Mouse (Mus musculus) effector memory CD4-positive, alpha-beta T cell, adult 7 months (primary cell): Measurements from ENCODE around the gene Gm17606. TPM values are rescaled to one million over a fixed set of nuclear protein-coding genes. Genes with fewer than 3 reads are reported as not detected.

Experiments
- polyA plus RNA-seq: library from polyadenylated mRNA; unstranded; fragments of 100-300 nt; shearing (Covaris generic); gene quantifications from one replicate; pipeline ENCODE4 v1.2.1, GENCODE M21; 2017

The Gm17606 gene
- not detected for polyA plus RNA-seq

DNA sequence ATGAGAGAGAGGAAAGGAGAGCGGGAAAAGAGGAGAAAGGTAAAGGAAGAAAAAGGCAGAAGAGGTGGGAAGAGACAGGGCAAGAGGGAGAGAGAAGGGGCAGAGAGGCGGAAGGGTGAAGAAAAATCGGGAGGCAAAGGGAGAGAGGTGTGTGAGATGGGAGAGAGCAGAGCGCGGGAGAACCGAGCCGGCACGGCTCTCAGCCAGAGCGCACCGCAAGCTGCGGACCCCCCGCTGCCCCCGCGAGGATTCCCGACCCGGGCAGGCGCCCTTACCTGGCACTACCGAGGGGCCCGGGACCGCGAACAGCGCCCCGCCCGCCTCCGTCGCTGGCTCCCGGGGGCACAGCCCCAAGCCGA lies at the start of gene Gm17606:
Gene Gm17606, plus strand, starts transcription at position 7 of the 359 bp plus-strand sequence.

DNA sequence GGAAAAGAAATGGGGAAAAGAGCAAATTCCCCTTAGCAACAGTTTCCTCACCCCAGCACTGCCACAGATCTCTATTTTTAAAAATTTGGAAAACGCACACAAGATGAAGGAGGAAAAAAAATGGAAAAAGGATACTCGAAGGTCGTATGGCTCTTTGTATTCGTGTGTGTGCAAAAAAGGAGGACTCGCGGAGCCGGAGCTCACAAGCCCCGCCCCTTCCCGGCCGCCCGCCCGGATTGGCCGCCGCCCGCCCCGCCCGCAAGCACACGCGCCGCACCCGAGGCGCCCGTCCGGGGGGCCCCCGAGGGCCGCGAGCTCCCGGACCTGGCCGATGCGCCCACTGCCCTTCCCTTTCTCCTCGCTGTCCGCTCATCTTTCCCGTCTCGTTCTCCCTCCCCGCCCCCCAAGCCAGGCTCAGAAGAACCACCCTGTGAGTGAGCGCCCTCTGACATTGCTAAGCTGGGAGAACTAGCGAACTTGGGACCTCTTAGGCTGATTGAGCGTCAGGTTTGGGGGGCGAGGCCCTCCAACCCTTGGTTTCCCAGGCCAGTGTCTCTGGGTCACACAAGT lies 34.9 kb upstream of the Gm17606 start, which contains the start of gene 4931414P19Rik:
Gene 4931414P19Rik, minus strand, starts transcription at position 242 of the 570 bp plus-strand sequence.

DNA sequence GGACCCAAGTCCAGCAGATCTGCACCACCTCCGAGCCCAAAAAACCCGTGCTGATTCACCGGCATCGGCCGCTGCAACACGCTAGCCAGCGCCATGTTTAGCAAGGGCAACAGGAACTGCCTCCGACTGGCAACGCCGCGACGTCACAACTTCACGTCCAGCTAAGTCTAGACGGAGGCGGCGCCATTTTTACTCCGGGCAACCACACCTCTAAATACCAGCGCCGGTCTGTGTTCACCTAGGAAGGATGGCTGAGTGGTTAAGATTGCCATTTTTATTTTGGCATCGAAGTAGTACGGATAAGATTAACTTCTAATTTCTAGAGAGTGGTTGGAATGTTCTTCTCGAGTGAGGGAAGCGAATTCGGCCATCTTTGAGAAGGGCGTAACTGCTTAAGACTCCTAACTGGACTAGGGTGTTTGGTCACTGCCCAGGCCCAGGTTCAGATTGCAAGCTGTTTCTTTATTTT lies 22.8 kb upstream of the Gm17606 start, which contains the start of gene Psmb5:
Gene Psmb5, minus strand, starts transcription at position 126 of the 469 bp plus-strand sequence.

DNA sequence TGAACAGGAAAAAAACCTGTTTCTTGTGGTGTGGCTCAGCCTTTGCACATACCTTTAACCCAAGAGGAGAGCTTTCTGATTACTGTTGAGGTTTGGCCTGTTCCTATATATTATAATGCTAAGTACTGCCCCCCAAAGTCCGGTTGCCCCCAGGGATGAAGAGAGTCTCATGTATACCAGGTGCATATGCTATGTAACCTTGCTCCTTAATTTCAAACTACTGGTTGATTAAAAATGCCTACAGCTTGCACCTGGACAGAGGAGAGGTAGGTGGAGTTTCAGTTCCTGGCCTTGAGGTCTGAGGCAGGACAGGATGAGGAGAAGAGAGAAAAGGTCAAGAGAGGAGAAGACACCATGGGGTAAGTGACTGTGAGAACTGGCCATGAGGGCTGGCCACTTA lies 19.6 kb upstream of the Gm17606 start, which contains the start of gene Psmb11:
Gene Psmb11, plus strand, starts transcription at position 301 of the 400 bp plus-strand sequence.

DNA sequence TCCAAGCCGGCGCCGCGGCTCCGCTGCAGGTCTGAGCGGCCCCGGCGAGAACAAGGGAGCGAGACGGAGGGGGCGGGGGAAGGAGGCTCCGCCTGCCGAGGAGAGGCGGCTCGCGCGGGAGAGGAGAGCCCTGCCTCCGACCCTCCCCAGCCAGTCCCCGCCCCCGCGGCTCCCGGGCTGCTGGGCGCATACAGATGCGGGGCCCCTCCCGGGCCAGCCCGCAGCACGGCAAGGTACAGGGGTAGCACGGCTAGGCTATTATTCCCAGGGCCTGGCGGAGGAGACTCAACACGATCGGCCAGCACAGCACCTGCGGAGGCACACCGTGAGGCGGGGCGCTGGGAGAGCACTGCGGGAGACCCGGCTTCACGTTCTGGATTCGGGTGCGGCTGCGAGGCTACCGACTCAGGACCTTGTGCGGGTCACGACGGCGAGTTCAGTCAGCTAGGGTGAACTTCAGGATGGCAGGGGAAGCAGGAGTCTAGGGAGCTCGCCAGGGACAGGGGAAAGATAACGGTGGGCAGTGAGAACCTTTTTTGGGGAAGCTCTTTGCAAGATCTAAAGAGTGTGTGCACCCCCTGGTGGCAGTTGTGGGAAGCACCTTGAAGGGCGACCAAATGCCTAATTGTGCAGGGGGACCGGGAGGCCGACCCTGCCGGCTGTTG lies 685 bp downstream of the Gm17606 start, which contains the start of gene Cdh24:
Gene Cdh24, minus strand, starts transcription at position 60 of the 665 bp plus-strand sequence.

DNA sequence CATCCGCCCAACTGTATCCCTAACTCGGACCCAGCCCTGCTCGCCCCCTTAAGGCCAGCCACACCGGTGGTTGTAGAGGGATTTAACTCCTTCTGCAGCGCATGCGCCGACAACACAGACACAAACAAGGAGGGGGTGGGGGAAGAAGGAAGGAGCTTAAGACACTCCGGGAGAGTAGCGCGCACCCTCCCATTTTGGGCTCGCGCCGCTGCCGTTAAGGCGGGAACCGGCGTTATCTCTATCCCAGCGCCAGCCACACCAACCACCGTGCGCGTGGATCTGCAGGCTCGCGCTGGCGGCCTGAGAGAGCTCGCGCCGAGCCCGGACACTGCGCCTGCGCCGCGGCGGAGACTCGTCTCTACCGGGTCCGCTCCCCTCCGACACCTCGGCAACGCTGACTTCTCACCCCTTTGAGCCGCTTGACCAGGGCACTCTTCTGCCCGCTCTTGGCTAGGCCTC lies 45.3 kb downstream of the Gm17606 start, which contains the start of gene 1700123O20Rik:
Gene 1700123O20Rik, plus strand, starts transcription at position 154 of the 459 bp plus-strand sequence.

DNA sequence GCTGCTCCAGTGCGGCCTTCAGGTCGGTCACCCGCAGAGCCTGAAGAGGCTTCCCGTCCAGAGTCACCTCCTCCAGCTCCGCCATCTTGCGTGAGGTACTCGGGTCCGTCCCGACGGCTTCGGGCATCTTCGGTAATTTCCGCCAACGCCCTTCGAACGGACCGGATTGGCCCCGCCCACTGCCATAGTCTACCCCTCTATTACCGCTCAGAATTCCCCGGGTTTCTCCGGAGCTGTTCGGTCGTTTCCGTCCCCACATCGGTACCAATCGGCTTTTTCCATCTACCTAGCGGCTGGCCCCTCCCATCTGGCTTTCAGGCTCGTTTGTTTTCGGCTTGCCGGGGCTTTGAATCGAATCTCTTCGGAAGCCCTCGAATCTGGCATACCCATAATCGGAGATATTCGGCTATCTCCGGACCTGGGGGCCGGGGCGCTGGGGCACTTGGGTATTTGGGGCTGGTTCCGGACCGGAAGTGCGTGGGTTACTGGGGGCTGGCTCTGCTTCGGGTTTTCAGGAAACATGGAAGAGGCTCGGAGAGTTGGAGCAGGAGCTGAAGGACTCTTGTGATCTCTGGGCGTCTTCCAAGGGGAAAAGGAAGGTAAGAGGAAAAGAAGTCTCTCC lies 45.9 kb downstream of the Gm17606 start, which contains the start of gene Acin1:
Gene Acin1, minus strand, starts transcription at position 410 of the 622 bp plus-strand sequence.

Other genes with a start within 250 kb of the Gm17606 start
- not detected for gene Slc7a7, start 223.2 kb upstream of the Gm17606 start, polyA plus RNA-seq
- 122 TPM for gene Mrpl52, start 214.0 kb upstream of the Gm17606 start, polyA plus RNA-seq
- 0.51 TPM for gene Mmp14, start 209.3 kb upstream of the Gm17606 start, polyA plus RNA-seq
- gene Lrp10, start 176.8 kb upstream of the Gm17606 start, polyA plus RNA-seq: 246 TPM
- not detected for gene Rem2, start 164.9 kb upstream of the Gm17606 start, polyA plus RNA-seq
- 29.7 TPM for gene Prmt5, start 123.4 kb upstream of the Gm17606 start, polyA plus RNA-seq
- 31.6 TPM for gene Haus4, start 86.3 kb upstream of the Gm17606 start, polyA plus RNA-seq
- 0.40 TPM for gene Ajuba, start 63.4 kb upstream of the Gm17606 start, polyA plus RNA-seq
- gene 4931414P19Rik, start 35.0 kb upstream of the Gm17606 start, polyA plus RNA-seq: 1.2 TPM
- gene Psmb5, start 22.9 kb upstream of the Gm17606 start, polyA plus RNA-seq: 123 TPM
- gene Psmb11, start 19.5 kb upstream of the Gm17606 start, polyA plus RNA-seq: 0.09 TPM
- gene Cdh24, start 412 bp downstream of the Gm17606 start, polyA plus RNA-seq: 2.3 TPM
- 63.8 TPM for gene 1700123O20Rik, start 45.3 kb downstream of the Gm17606 start, polyA plus RNA-seq
- 84.6 TPM for gene Acin1, start 46.0 kb downstream of the Gm17606 start, polyA plus RNA-seq
- gene Gm29776, start 57.9 kb downstream of the Gm17606 start, polyA plus RNA-seq: 0.20 TPM
- not detected for gene Cebpe, start 71.2 kb downstream of the Gm17606 start, polyA plus RNA-seq
- 0.09 TPM for gene Slc7a8, start 141.0 kb downstream of the Gm17606 start, polyA plus RNA-seq
- gene Rnf212b, start 173.2 kb downstream of the Gm17606 start, polyA plus RNA-seq: not detected
- gene Homez, start 230.0 kb downstream of the Gm17606 start, polyA plus RNA-seq: 5.7 TPM
- gene Ppp1r3e, start 236.6 kb downstream of the Gm17606 start, polyA plus RNA-seq: 1.5 TPM
- gene Bcl2l2, start 242.4 kb downstream of the Gm17606 start, polyA plus RNA-seq: not detected
- not detected for gene Gm20521, start 242.5 kb downstream of the Gm17606 start, polyA plus RNA-seq